Mouse (Mus musculus) heart, adult 2 months (tissue): ENCODE data around the gene Zcchc24.
A peak's percentile ranks its signal among the peaks of the same experiment; 100 is the strongest.

Experiments
- CTCF ChIP-seq: fragments of 200-600 bp; IDR thresholded peaks from 2 replicates; pipeline ENCODE4 v1.8.1; 2022; ENCODE audit warnings: antibody characterized with exemption, mild to moderate bottlenecking, moderate library complexity
- EP300 ChIP-seq: fragments of 200-500 bp; IDR thresholded peaks from 2 replicates; pipeline ENCODE4 v1.6.1; 2011; ENCODE audit warnings: low read depth, low read length, control low read depth; ENCODE audit not compliant: insufficient read depth

DNA sequence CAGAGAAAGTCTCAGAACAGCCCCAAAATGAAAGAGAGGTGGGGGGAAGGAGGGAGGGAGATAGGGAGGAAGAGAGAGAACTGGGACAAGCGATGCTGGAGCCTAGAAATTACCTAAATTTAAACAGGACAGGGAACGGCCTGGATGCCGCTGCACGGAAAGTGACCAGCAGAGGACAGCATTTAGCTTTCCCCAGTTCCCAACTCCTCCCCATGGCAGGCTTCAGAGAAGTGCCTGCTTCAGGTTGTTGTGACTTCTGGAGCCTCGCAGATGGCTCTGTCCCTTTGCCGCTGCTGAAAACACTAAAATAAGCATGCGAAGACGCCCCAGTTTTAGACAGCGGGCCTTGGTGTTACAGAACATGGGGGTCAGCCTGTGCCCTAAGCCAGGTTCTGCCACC, 47.6 kb upstream of the Zcchc24 start:
- TF ChIP-seq CTCF = peak; percentile 98; the same call in 1 of the 2 replicates
- peak; percentile 93 for TF ChIP-seq EP300
